Mouse (Mus musculus) kidney, adult 2 months (tissue): ENCODE measurements around the gene Prss27. TPM values are rescaled to one million over a fixed set of nuclear protein-coding genes. Genes with fewer than 3 reads are reported as not detected.

Source experiments
- DNase-seq: peaks from one replicate; pipeline ENCODE4 v3.0.0; 2021
- H3K27ac ChIP-seq: fragments of 200-500 bp; 2 replicates; pipeline ENCODE4 v1.5.1; 2012; ENCODE audit warnings: low read depth, low read length, control low read depth, inconsistent platforms; ENCODE audit not compliant: insufficient read depth
- H3K27me3 ChIP-seq: fragments of 200-500 bp; replicated peaks from 2 replicates; pipeline ENCODE4 v1.6.1; 2012; ENCODE audit warnings: mild to moderate bottlenecking, moderate library complexity, low read length, inconsistent platforms; ENCODE audit not compliant: control insufficient read depth, insufficient read depth
- H3K36me3 ChIP-seq: fragments of 200-500 bp; 2 replicates; pipeline ENCODE4 v1.6.1; 2012; ENCODE audit warnings: mild to moderate bottlenecking, moderate library complexity, low read length, inconsistent platforms; ENCODE audit not compliant: control insufficient read depth, insufficient read depth
- H3K4me1 ChIP-seq: fragments of 200-500 bp; 2 replicates; pipeline ENCODE4 v1.6.1; 2011; ENCODE audit warnings: low read length; ENCODE audit not compliant: control insufficient read depth, insufficient read depth
- H3K4me3 ChIP-seq: fragments of 200-500 bp; 2 replicates; pipeline ENCODE4 v1.5.1; 2011; ENCODE audit warnings: mild to moderate bottlenecking, low read depth, low read length, control low read depth; ENCODE audit not compliant: insufficient read depth
- CTCF ChIP-seq: fragments of 200-500 bp; conservative IDR thresholded peaks from 2 replicates; pipeline ENCODE4 v1.5.1; 2011; ENCODE audit warnings: low read depth, mild to moderate bottlenecking, control low read depth, low read length, moderate library complexity, mixed read lengths; ENCODE audit not compliant: insufficient read depth, insufficient read length
- POLR2A ChIP-seq: fragments of 200-500 bp; IDR thresholded peaks from one replicate; pipeline ENCODE4 v1.6.1; 2011; ENCODE audit warnings: low read depth, low read length, control low read depth
- WGBS: fragments of 180-500 bp; shearing (Covaris S2); methylation state at CpG from one replicate; pipeline ENCODE4 v1.1.7; 2018; 5-methylcytosine and 5-hydroxymethylcytosine counted together
- polyA plus RNA-seq: library from polyadenylated mRNA; depleted of rRNA; stranded (reverse); fragments of >200 nt; gene quantifications from 2 replicates; pipeline ENCODE4 v1.2.3, GENCODE M21; 2012; rRNA removed

Prss27 gene
- polyA plus RNA-seq: 0.16 and 0.30 TPM in 2 replicates

GRCm38 (mm10) chr17:24037844-24038243 lies at the start of gene Prss27:
TSS of gene Prss27 (plus strand) at chr17:24038144.
- 65% methylated on average over 4 of the region's 4 CpGs for WGBS
- no peaks in the 10 kb centered on the region for H3K36me3 ChIP-seq
- no peak for DNase-seq
- H3K4me3 ChIP-seq: no peak within 1 kb of the TSS
- H3K27ac ChIP-seq: no peak within 1 kb of the TSS
- no peaks in the 10 kb centered on the region for H3K4me1 ChIP-seq
- TF ChIP-seq POLR2A: no peak
- TF ChIP-seq CTCF: no peak
- no peaks in the 10 kb centered on the region for H3K27me3 ChIP-seq

- no peak for TF ChIP-seq CTCF
- no peak for TF ChIP-seq POLR2A
- Histone ChIP-seq H3K4me3 (no peak overlapping the region), H3K36me3 (no peaks in the 10 kb centered on the region), H3K27me3 (no peaks in the 10 kb centered on the region), H3K27ac (no peak overlapping the region), H3K4me1 (peaks cover 9% of the 10 kb centered on the region)
- no peak for DNase-seq
- WGBS: 33% methylated on average over 2 of the region's 2 CpGs
Observed at GRCm38 (mm10) chr17:23989802-23990201, 48.1 kb upstream of the Prss27 start.

GRCm38 (mm10) chr17:23992789-23993553 lies 45.0 kb upstream of the Prss27 start:
- Histone ChIP-seq H3K4me3 (no peak overlapping the region), H3K36me3 (no peaks in the 10 kb centered on the region), H3K4me1 (peaks cover 9% of the 10 kb centered on the region), H3K27me3 (no peaks in the 10 kb centered on the region), H3K27ac (peak overlapping the region; percentile 76)
- TF ChIP-seq POLR2A: no peak
- peak; percentile 72 for DNase-seq
- 40% methylated on average over 9 of the region's 9 CpGs for WGBS

DNA sequence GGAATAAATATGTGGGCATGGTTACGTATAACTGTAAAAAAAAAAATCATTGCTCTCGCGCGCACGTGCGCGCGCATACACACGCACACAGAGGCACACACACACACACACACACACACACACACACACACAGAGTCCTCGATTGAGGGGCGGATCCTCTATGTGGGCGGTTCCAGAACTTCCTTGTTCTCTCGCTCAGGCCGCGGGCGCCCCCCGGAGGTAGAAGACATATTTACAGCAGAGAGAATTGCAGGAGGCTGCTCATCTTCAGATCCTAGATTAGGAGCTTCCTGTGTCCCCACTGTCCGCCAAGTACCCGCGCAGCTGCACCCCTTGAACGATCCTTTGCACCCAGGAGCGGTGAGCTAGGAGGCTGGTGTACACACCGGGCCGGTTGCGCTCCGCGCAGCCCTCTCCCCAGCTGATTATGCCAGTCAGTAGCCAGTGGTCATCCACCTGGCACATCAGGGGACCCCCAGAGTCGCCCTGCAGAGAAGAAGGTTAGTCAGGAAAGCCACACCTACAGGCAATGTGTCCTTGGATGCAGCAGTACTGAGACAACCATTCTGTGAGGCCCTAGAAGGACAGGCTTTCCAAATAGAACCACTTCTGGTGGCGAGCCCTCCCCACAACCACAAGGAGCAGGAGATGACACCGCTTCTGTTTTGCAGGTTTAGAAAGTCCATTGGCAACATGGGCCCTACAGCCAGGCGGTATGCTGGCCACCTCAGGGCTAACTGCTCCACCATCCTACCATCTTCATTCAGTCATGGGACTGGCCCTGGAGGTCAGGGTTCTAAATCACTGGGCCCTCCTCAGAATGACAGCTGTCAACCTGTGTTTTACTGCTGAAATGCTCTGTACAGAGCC lies 44.1 kb upstream of the Prss27 start:
- Histone ChIP-seq H3K4me1 (peaks cover 9% of the 10 kb centered on the region), H3K36me3 (no peaks in the 10 kb centered on the region), H3K27me3 (no peaks in the 10 kb centered on the region), H3K4me3 (no peak overlapping the region), H3K27ac (peak overlapping the region; percentile 76; the same call in 1 of the 2 replicates)
- WGBS: 10% methylated on average over 31 of the region's 31 CpGs
- DNase-seq: peak; percentile 95
- TF ChIP-seq CTCF (peak; percentile 67), POLR2A (no peak)

DNA sequence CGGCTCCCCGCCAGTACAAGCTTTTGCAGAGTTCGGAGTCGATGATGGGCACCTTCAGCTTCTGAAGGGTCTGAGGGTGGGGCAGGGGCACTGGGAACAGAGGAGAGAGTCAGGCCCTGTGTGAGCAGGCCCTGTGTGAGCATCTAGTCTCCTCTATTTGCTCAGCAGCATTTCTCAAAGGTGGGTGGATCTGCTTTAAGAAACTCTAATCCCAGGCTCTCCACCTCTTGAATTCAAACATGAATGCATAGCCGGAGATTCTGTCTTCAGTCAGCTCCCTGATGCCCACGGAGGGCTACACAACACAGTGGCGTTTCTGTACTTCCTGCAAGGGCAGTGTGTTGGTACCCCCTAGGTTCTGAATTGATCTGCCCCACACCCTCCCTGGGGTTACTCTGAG lies 43.3 kb upstream of the Prss27 start:
- Histone ChIP-seq H3K4me1 (peaks cover 9% of the 10 kb centered on the region), H3K27me3 (no peaks in the 10 kb centered on the region), H3K36me3 (no peaks in the 10 kb centered on the region), H3K4me3 (no peak overlapping the region), H3K27ac (no peak overlapping the region)
- TF ChIP-seq CTCF (no peak), POLR2A (no peak)
- DNase-seq: no peak
- WGBS: 83% methylated on average over 7 of the region's 7 CpGs

- H3K27me3 ChIP-seq: no peaks in the 10 kb centered on the region
- H3K27ac ChIP-seq: no peak overlapping the region
- peaks cover 9% of the 10 kb centered on the region for H3K4me1 ChIP-seq
- TF ChIP-seq POLR2A (no peak), CTCF (no peak)
- no peak for DNase-seq
- no peak overlapping the region for H3K4me3 ChIP-seq
- 50% methylated on average over 1 of the region's 1 CpGs for WGBS
- no peaks in the 10 kb centered on the region for H3K36me3 ChIP-seq
Observed at GRCm38 (mm10) chr17:23995421-23995820, 42.5 kb upstream of the Prss27 start.

DNA sequence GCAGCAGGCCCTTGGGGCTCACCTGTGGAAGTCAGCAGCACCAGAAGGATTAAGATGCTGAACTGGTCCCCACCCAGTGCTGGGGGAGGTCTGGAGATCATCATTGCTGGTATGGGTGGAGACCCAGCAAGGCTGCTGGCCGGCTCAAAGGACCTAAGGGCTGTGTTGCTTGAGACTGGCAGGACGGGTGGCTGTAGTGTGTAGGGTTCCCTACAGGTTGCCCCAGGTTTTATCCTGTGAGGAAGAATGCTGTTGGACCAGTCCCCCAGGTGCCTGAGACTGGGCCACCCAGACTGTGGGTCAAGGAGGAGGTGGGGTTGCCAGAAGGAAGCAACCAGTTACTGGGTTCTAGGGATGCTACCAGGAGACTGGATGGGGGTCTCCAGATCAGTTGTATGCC lies 40.0 kb upstream of the Prss27 start, which contains the start of gene Prss22:
TSS of gene Prss22 (minus strand) at position 200 of the 400 bp plus-strand sequence.
- Histone ChIP-seq H3K27me3 (no peaks in the 10 kb centered on the region), H3K4me1 (peaks cover 3% of the 10 kb centered on the region; the same call in 1 of the 2 replicates), H3K4me3 (no peak within 1 kb of the TSS), H3K36me3 (no peaks in the 10 kb centered on the region), H3K27ac (no peak within 1 kb of the TSS)
- no peak for DNase-seq
- WGBS: 45% methylated on average over 2 of the region's 2 CpGs
- TF ChIP-seq CTCF (no peak), POLR2A (no peak)
